Mouse (Mus musculus): Measurements from ENCODE around the gene Ttc7.

DNA sequence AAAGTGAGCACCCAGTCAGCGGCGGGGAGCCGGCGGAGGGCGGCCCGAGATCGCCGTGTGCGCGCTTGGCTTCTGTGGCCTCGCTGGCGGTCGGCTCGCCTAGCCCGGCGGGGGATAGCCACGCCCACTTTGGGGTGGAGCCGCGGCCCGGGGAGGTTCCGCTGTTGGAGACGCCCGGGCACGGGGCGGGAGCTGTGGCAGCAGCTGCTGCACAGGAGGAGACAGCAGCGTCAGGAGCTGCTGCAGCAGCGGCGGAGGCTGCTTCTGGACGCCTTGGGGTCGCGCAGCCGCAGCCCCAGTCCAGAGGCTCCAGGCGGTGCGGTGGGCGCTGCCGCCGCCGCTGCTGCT lies at the start of gene Ttc7:
- no peak for TF ChIP-seq CTCF (IDR thresholded peaks at IDR 0.05; ENCODE audit: borderline replicate concordance, insufficient read depth, low read length)
- TF ChIP-seq POLR2A (IDR thresholded peaks at IDR 0.05; ENCODE audit: low read depth, low read length): peak; percentile 84

Data from embryonic fibroblast, embryonic 13.5 days (primary cell).